Mouse (Mus musculus) kidney, adult 11 months (tissue): Measurements from ENCODE around the gene Klk9.

Source experiments
- DNase-seq: peaks from one replicate; pipeline ENCODE4 v3.0.0; 2022

Gene Klk9

GRCm38 (mm10) chr7:43791591-43791990 is at the start of gene Klk9:
TSS of gene Klk9 (plus strand) at chr7:43791891.
- no peak for DNase-seq

- DNase-seq: no peak
Observed at GRCm38 (mm10) chr7:43747788-43748187, 43.9 kb upstream of the Klk9 start.

GRCm38 (mm10) chr7:43752806-43753205 is 38.9 kb upstream of the Klk9 start:
- DNase-seq: no peak

- DNase-seq: no peak
Observed at GRCm38 (mm10) chr7:43766484-43766883, 25.2 kb upstream of the Klk9 start.

- DNase-seq: no peak
Observed at GRCm38 (mm10) chr7:43768597-43768996, 23.1 kb upstream of the Klk9 start, which contains the start of gene Klk12. TSS of gene Klk12 (plus strand) at chr7:43768897.

GRCm38 (mm10) chr7:43769636-43770035 is 22.1 kb upstream of the Klk9 start:
- no peak for DNase-seq

GRCm38 (mm10) chr7:43770701-43771100 is 21.0 kb upstream of the Klk9 start:
- DNase-seq: no peak

GRCm38 (mm10) chr7:43771916-43772315 is 19.8 kb upstream of the Klk9 start:
- no peak for DNase-seq

GRCm38 (mm10) chr7:43772901-43773300 is 18.8 kb upstream of the Klk9 start:
- DNase-seq: no peak

- DNase-seq: peak; percentile 0
Observed at GRCm38 (mm10) chr7:43774364-43774763, 17.3 kb upstream of the Klk9 start, which contains the start of gene Klk11. TSS of gene Klk11 (plus strand) at chr7:43774604.

- peak; percentile 0 for DNase-seq
Observed at GRCm38 (mm10) chr7:43774802-43775201, 16.9 kb upstream of the Klk9 start.

- peak; percentile 0 for DNase-seq
Observed at GRCm38 (mm10) chr7:43775311-43776057, 16.2 kb upstream of the Klk9 start.

- DNase-seq: peak; percentile 0
Observed at GRCm38 (mm10) chr7:43776506-43776905, 15.2 kb upstream of the Klk9 start.

GRCm38 (mm10) chr7:43777423-43777822 is 14.3 kb upstream of the Klk9 start:
- peak; percentile 0 for DNase-seq

- DNase-seq: peak; percentile 0
Observed at GRCm38 (mm10) chr7:43778176-43778970, 13.3 kb upstream of the Klk9 start.

- no peak for DNase-seq
Observed at GRCm38 (mm10) chr7:43780241-43780640, 11.4 kb upstream of the Klk9 start.

- DNase-seq: no peak
Observed at GRCm38 (mm10) chr7:43780746-43781145, 10.9 kb upstream of the Klk9 start, which contains the start of gene Klk10. TSS of gene Klk10 (plus strand) at chr7:43781035.

- no peak for DNase-seq
Observed at GRCm38 (mm10) chr7:43781541-43781940, 10.2 kb upstream of the Klk9 start.

GRCm38 (mm10) chr7:43782275-43783265 is 9.1 kb upstream of the Klk9 start:
- DNase-seq: peak; percentile 47

- no peak for DNase-seq
Observed at GRCm38 (mm10) chr7:43785286-43785685, 6.4 kb upstream of the Klk9 start.

GRCm38 (mm10) chr7:43788096-43788495 is 3.6 kb upstream of the Klk9 start:
- DNase-seq: no peak

GRCm38 (mm10) chr7:43789295-43789694 is 2.4 kb upstream of the Klk9 start:
- DNase-seq: no peak

GRCm38 (mm10) chr7:43796355-43796754 is 4.7 kb downstream of the Klk9 start:
- DNase-seq: no peak
